Mouse (Mus musculus): Measurements from ENCODE around the gene Aldh2.
"Not testable (repeated sequence)": the region's sequence is repeated elsewhere in the genome, so short reads cannot be mapped to it uniquely, and the experiment has no call there.

Aldh2 gene

GRCm38 (mm10) chr5:121593451-121594401 is at the start of gene Aldh2:
Aldh2 (minus strand) TSS chr5:121593824.
- peak; percentile 61 to 67 for DNase-seq (ENCODE audit: low spot score in 2 of 2)

DNA sequence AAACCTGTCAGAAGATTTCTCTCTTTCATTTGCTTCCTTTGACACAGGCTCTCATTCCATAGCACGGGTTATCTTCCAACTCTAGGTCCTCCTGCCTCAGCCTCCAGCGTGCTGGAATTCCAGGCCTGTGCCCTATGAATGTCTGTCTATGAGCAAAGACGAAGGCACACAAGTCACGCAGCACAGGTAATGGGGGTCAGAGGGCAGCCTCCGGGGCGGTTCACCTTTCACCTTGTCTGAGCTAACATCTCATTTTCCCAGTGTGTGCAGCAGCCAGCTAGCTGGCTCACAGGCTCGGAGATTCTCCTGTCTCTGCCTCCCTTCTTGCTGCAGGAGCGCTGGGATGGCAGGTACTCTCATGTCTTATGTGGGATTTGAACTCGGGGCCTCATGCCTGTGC is 46.0 kb upstream of the Aldh2 start:
- no peak for DNase-seq (ENCODE audit: low spot score in 2 of 2)

DNA sequence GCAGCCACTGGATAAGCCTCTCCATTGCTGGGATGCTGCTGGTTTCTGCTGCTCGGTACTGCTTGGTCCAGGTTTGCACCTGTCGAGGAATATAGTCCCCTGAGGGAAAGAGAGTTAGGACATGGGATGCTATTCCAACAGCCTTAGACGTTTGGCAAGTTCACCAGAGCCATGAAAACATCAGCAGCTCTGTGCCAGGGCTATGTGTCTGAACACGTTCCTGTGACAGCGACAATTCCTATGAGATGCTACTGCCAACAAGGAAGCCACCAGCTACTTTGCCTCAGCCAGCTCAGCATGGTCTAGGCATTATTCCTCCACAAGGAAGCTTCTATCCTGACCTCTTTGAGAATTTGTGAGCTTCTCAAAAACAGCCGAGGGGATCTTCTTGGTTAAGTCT is 43.7 kb upstream of the Aldh2 start:
- no peak for DNase-seq (ENCODE audit: low spot score in 2 of 2)

DNA sequence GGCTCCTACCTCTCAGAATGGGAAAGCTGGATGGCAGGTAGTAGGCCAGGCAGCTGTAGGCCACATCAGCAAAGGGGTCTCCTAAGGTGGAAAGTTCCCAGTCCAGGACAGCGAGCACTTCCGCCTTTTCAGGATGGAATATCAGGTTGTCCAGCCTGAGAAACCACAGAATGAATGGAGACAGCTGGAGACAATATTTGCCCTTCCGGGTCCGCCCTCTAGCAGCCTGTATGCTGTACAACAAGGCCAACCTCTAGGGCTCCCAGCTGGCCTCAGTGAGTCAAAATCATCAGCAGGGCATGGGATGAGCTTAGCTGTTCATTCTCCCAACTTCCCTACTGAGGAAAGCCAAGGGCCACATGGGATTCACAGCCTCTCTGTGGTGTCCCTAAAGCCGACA is 41.0 kb upstream of the Aldh2 start:
- no peak for DNase-seq (ENCODE audit: low spot score in 2 of 2)

DNA sequence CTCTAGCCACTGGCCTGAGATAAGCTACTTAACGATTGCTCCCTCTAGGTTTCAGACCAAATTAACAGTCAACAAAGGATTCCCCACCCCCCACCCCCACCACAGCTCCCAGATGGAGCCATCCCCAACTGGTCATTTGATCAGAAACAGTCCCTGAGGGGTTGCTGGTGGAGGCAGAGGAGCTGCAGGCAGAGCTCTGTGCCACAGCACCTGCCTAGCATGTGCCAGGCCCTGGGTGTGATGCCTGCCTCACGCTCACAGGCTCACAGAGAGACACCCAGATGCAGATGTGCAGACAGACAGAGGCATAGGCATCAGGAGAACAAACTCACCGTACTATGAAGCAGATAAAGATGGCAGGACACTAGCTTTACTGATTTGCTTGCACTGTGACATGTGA is 39.2 kb upstream of the Aldh2 start:
- no peak for DNase-seq (ENCODE audit: low spot score in 2 of 2)

DNA sequence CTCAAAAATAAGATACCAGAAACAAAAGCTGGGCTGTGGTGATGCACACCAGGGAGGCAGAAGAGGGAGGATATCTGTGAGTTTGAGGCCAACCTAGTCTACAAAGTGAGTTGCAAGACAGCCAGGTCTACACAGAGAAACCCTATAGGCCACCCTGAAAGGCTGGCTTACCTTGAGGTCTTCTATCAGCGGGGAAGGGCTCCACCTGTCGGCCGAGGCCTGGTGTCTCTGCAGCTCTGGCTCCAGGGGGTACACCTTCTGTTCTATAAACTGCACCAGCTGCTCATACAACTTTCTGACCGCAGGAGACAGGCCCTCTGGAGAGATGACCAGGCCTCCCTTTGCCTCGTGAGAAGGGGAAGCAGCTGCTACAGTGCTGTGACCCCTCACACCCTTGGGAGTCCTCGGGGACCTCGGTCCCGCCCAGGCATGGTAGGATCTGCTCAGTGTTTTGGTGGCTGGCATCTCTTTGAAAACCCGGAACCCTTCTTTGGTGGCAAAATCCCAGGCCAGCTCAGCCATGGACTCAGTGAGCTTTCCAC is 37.6 kb upstream of the Aldh2 start:
- DNase-seq (ENCODE audit: low spot score in 2 of 2) = not testable (repeated sequence)

DNA sequence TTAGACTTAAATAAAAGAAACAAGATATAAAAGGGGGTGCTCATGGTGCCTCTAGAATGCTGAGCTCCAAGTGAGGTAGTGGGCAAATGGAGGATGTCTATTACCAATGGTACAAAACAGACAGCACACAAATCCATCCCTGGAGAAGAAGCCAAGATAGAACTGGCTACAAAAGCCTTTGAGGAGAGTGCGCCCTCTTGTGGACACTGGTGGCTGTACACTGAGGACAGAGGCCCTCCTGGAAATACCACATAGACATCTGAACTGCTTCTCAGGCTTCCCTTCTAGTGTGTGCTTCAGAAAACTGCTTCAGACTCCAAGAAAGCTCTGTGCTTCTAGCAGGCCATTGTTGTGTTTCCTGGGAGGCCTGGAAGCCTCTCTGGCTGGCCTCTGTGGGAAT is 34.2 kb upstream of the Aldh2 start:
- peak in 1 of 2 experiments; percentile 39 for DNase-seq (ENCODE audit: low spot score in 2 of 2)

DNA sequence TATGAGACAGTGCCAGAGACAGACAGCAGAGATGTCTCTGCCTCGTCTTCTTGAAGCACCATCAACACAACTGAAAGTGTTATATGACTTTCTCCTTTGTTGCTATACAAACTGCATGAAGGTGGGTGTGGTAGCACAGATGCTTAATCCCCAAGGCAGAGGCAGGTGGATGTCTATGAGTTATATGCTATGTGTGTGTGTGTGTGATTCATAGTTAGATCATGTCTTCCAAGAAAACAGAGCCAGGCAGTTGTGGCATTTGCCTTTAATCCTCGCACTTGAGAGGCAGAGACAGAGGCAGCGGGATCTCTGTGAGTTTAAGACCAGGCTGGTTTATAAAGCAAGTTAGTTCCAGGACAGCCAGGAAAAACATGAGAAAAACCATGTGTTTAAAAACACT is 29.6 kb upstream of the Aldh2 start:
- DNase-seq (ENCODE audit: low spot score in 2 of 2) = no peak

- no peak for DNase-seq (ENCODE audit: low spot score in 2 of 2)
Observed at GRCm38 (mm10) chr5:121621102-121621501, 27.5 kb upstream of the Aldh2 start.

- peak; percentile 52 to 63 for DNase-seq (ENCODE audit: low spot score in 2 of 2)
Observed at GRCm38 (mm10) chr5:121618592-121619513, 25.2 kb upstream of the Aldh2 start, which contains the start of gene Acad12. Acad12 (minus strand) TSS chr5:121618938.

- DNase-seq (ENCODE audit: low spot score in 2 of 2) = not testable (repeated sequence)
Observed at GRCm38 (mm10) chr5:121614921-121615320, 21.3 kb upstream of the Aldh2 start.

- DNase-seq (ENCODE audit: low spot score in 2 of 2) = no peak
Observed at GRCm38 (mm10) chr5:121612036-121612435, 18.4 kb upstream of the Aldh2 start.

GRCm38 (mm10) chr5:121609556-121610135 is 16.0 kb upstream of the Aldh2 start:
- DNase-seq (ENCODE audit: low spot score in 2 of 2) = not testable (repeated sequence)

DNA sequence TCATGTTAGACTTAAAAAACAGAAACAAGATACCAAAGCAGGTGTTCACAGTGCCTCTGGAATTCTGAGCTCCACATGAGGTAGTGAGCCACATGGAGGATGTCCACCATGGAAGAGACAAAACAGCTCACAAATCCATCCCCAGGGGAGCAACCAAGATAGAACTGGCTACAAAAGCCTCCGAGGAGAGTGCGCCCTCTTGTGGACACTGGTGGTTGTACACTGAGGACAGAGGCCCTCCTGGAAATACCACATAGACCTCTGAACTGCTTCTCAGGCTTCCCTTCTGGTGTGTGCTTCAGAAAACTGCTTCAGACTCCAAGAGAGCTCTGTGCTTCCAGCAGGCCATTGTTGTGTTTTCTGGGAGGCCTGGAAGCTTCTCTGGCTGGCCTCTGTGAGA is 12.5 kb upstream of the Aldh2 start:
- DNase-seq (ENCODE audit: low spot score in 2 of 2) = peak; percentile 36 to 41

- DNase-seq (ENCODE audit: low spot score in 2 of 2) = not testable (repeated sequence)
Observed at GRCm38 (mm10) chr5:121603815-121604214, 10.2 kb upstream of the Aldh2 start.

- DNase-seq (ENCODE audit: low spot score in 2 of 2) = peak; percentile 71 to 76
Observed at GRCm38 (mm10) chr5:121601547-121602299, 8.1 kb upstream of the Aldh2 start.

DNA sequence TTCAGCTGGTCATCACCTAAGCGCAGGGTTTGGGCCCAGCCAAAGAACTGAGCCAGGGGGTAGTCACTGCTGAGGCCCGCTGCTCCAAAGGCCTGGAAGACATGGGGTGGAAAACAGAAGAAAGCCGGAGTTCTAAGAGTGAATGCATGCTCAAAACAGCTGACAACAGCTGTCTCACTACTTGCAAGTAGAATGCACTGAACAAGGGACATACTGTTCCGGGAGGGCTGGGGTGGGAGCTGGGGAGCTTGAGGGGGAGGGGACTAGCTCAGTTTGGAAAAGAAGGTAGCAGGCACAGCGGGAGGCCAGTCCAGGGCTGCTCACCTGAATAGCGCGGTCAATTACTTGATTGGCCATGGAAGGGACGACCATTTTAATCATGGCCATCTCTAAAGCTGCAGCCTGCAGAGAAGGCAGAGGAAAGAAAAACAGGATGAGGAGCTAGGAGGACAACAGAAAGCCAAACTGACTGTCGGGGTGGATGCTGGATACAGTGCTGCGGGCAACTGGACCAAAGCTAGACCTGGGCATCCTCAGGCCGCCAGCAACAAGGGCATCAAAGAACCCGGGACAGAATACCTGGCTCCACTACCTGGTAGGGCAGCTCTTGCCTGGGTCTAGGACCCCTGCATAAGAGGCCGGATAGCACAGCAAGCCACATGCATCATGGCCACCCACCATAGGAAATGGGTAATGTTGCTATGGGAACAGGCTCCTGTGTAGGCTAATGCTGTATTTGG is 5.4 kb upstream of the Aldh2 start:
- DNase-seq (ENCODE audit: low spot score in 2 of 2) = no peak

DNA sequence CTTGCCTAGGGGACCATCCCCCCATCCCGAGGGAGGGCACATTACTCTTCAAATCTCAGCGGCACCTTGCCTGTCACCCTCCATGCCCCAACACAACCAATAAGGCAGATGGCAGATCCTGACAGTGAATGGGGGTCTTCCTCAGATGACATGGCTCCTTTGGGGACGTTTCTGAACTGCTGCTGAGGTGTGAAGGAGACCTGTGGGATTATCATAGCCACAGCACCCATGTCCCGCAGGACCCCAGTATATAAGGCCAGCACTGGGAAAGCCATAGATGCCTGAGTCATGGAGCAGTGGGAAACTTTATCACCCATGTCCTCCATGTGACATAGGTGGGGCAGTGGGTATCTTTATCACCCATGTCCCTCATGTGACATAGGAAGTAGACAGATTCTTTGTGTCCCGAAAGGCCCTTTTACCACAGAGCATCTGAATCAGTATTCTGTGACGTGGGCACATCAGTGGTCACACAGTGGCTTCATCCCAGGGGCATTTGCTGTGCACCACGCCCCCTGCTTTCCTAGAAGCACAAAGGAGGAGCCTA is 4.4 kb upstream of the Aldh2 start:
- DNase-seq (ENCODE audit: low spot score in 2 of 2) = no peak

GRCm38 (mm10) chr5:121597332-121597731 is 3.7 kb upstream of the Aldh2 start:
- no peak for DNase-seq (ENCODE audit: low spot score in 2 of 2)

- DNase-seq (ENCODE audit: low spot score in 2 of 2) = no peak
Observed at GRCm38 (mm10) chr5:121596226-121596625, 2.6 kb upstream of the Aldh2 start.
